Mouse (Mus musculus) small intestine, adult 2 months (tissue): ENCODE measurements at regions not wholly inside any gene's neighbourhood (a gene's known extent, or its start where the extent isn't known, plus 50 kb on each side); places are given as distances from the start of the nearest gene placed in this dataset.

ENCODE experiments used
- CTCF ChIP-seq: fragments of 200-500 bp; IDR thresholded peaks from 2 replicates; pipeline ENCODE4 v1.5.1; 2012; ENCODE audit warnings: low read depth, mild to moderate bottlenecking, control low read depth, inconsistent platforms, low read length, moderate library complexity, mixed read lengths; ENCODE audit not compliant: insufficient replicate concordance, insufficient read length; ENCODE audit errors: extremely low read depth
- POLR2A ChIP-seq: fragments of 200-500 bp; IDR thresholded peaks from 2 replicates; pipeline ENCODE4 v1.6.1; 2012; ENCODE audit warnings: low read depth, mild to moderate bottlenecking, control low read depth, inconsistent platforms, low read length, moderate library complexity

DNA sequence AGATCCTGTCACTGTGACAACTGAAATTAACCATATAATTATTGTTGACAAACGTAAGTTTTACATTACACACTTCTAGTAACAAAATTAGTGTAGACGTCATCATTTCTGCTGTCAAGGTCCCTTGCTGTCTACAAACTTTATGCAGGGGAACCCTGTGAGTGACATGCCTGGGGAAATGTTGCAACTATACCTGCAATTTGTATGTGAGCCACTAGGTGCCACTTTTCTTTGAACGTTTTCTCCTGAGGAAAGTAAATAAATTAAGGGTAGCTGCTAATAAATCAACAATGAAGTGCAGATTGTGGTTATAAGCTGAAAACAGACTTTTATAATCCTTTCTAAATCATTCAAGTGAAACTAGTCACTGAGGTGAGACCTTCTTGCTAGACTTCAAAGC, 457.3 kb upstream of the Ercc4 start:
- TF ChIP-seq POLR2A (no peak), CTCF (no peak)
